Mouse (Mus musculus) stomach, postnatal 0 days (tissue): ENCODE results near the gene Art4. TPM values are rescaled to one million over a fixed set of nuclear protein-coding genes. Genes with fewer than 3 reads are reported as not detected.

ENCODE experiments used
- ATAC-seq: fragments of 200-750 bp; cut with Nextera tagmentation; 2 replicates; pipeline ENCODE4 v1.8.0; 2017; ENCODE audit not compliant: low FRiP score, low TSS enrichment
- DNase-seq: peaks from one replicate; pipeline ENCODE4 v3.0.0-alpha.2; 2016; ENCODE audit warnings: low spot score
- H3K27ac ChIP-seq: fragments of 300-500 bp; sonication (generic); replicated peaks from 2 replicates; pipeline ENCODE4 v1.5.1; 2014; ENCODE audit warnings: mild to moderate bottlenecking, control low read depth
- H3K27me3 ChIP-seq: fragments of 300-500 bp; sonication (generic); 2 replicates; pipeline ENCODE4 v1.6.1; 2014; ENCODE audit warnings: low read length; ENCODE audit not compliant: control insufficient read depth, insufficient read depth
- H3K36me3 ChIP-seq: fragments of 300-500 bp; sonication (generic); 2 replicates; pipeline ENCODE4 v1.6.1; 2014; ENCODE audit warnings: low read length, mixed read lengths; ENCODE audit not compliant: control insufficient read depth, insufficient read depth
- H3K4me1 ChIP-seq: fragments of 300-500 bp; sonication (generic); replicated peaks from 2 replicates; pipeline ENCODE4 v1.6.1; 2014; ENCODE audit warnings: antibody characterized with exemption; ENCODE audit not compliant: control insufficient read depth, insufficient read depth
- H3K4me2 ChIP-seq: fragments of 300-500 bp; sonication (generic); replicated peaks from 2 replicates; pipeline ENCODE4 v1.6.1; 2014; ENCODE audit warnings: low read depth, mild to moderate bottlenecking, control low read depth, moderate library complexity
- H3K4me3 ChIP-seq: fragments of 300-500 bp; sonication (generic); 2 replicates; pipeline ENCODE4 v1.5.1; 2014; ENCODE audit warnings: low read depth, low read length, control low read depth
- H3K9ac ChIP-seq: fragments of 300-500 bp; sonication (generic); 2 replicates; pipeline ENCODE4 v1.6.1; 2014; ENCODE audit warnings: mild to moderate bottlenecking, low read length, control low read depth, mixed read lengths
- H3K9me3 ChIP-seq: fragments of 300-500 bp; sonication (generic); 2 replicates; pipeline ENCODE4 v1.6.1; 2016; ENCODE audit warnings: low read length; ENCODE audit not compliant: control insufficient read depth
- CTCF ChIP-seq: IDR thresholded peaks from 2 replicates; pipeline ENCODE4 v1.5.1; 2016; ENCODE audit warnings: antibody characterized with exemption, low read depth, mild to moderate bottlenecking, moderate library complexity
- EP300 ChIP-seq: optimal IDR thresholded peaks from 2 replicates; pipeline ENCODE3; 2016; ENCODE audit warnings: antibody characterized with exemption
- WGBS: fragments of 180-500 bp; shearing (Covaris S2); extraction: QIAGEN DNeasy Blood & Tissue Kit; methylation state at CpG from one replicate; pipeline ENCODE4 v1.1.7; 2014; 5-methylcytosine and 5-hydroxymethylcytosine counted together
- polyA plus RNA-seq: library from polyadenylated mRNA; unstranded; fragments of >200 nt; fragmentation: Nextera tagmentation; extraction: Ambion mirVana; gene quantifications from 2 replicates; pipeline ENCODE4 v1.2.1, GENCODE M21; 2015

Gene Art4
- polyA plus RNA-seq, 1 experiment from 2014 or later: 3.2 TPM

GRCm38 (mm10) chr6:136901010-136901409 lies 43.5 kb upstream of the Art4 start:
- TF ChIP-seq EP300: no peak
- TF ChIP-seq CTCF: no peak
- Histone ChIP-seq H3K27me3 (no peaks in the 10 kb centered on the region), H3K9me3 (no peaks in the 10 kb centered on the region; the same call in 1 of the 2 replicates), H3K9ac (no peak overlapping the region), H3K4me1 (peaks cover 3% of the 10 kb centered on the region; the same call in 1 of the 2 replicates), H3K27ac (peak overlapping the region; percentile 49), H3K36me3 (no peaks in the 10 kb centered on the region), H3K4me2 (no peak overlapping the region), H3K4me3 (no peak overlapping the region)
- ATAC-seq (peak; percentile 70), DNase-seq (no peak)
- 48% methylated on average over 2 of the region's 2 CpGs for WGBS

GRCm38 (mm10) chr6:136900369-136901009 lies 43.0 kb upstream of the Art4 start:
- ATAC-seq (peak; percentile 87), DNase-seq (no peak)
- Histone ChIP-seq H3K36me3 (no peaks in the 10 kb centered on the region), H3K9ac (no peak overlapping the region), H3K9me3 (no peaks in the 10 kb centered on the region; the same call in 1 of the 2 replicates), H3K4me2 (no peak overlapping the region), H3K27ac (peak overlapping the region; percentile 67), H3K27me3 (no peaks in the 10 kb centered on the region), H3K4me3 (no peak overlapping the region), H3K4me1 (peaks cover 3% of the 10 kb centered on the region; the same call in 1 of the 2 replicates)
- no peak for TF ChIP-seq CTCF
- TF ChIP-seq EP300: no peak
- 20% methylated on average over 4 of the region's 4 CpGs for WGBS

DNA sequence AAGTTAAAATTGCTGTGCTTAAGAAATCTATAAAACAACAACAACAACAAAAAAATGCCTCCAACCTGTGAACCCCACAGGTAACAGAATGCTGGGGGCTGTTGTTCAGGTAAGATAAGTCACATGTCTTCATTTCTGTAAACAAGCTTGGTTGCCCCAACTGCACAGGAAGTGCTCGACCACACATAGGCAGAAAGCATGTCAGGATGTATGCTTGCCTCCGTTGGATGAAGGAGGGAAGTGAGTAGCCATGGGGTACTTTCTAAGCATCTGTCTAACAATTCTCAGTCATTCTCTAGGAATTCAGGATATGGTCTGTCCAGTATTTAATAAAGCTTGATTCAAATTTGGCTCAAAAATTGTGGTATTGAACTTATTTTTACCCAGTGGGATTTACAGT lies 41.4 kb upstream of the Art4 start:
- no peak for DNase-seq
- Histone ChIP-seq H3K9ac (no peak overlapping the region), H3K9me3 (no peaks in the 10 kb centered on the region; the same call in 1 of the 2 replicates), H3K36me3 (no peaks in the 10 kb centered on the region), H3K27me3 (no peaks in the 10 kb centered on the region), H3K4me1 (peaks cover 11% of the 10 kb centered on the region), H3K27ac (peak overlapping the region; percentile 76; the same call in 1 of the 2 replicates), H3K4me3 (no peak overlapping the region), H3K4me2 (no peak overlapping the region)
- no peak for ATAC-seq
- TF ChIP-seq CTCF (no peak), EP300 (no peak)
- whole genome bisulfite sequencing: 68% methylated on average over 2 of the region's 2 CpGs

- TF ChIP-seq EP300 (no peak), CTCF (no peak)
- Histone ChIP-seq H3K9me3 (no peaks in the 10 kb centered on the region; the same call in 1 of the 2 replicates), H3K27me3 (no peaks in the 10 kb centered on the region), H3K4me3 (no peak overlapping the region), H3K4me2 (no peak overlapping the region), H3K9ac (no peak overlapping the region), H3K4me1 (peaks cover 11% of the 10 kb centered on the region), H3K27ac (peak overlapping the region; percentile 76), H3K36me3 (no peaks in the 10 kb centered on the region)
- DNase-seq: no peak
- ATAC-seq: peak; percentile 46; the same call in 1 of the 2 replicates
- 23% methylated on average over 4 of the region's 4 CpGs for WGBS
Measured at GRCm38 (mm10) chr6:136898222-136898621, 40.7 kb upstream of the Art4 start.

DNA sequence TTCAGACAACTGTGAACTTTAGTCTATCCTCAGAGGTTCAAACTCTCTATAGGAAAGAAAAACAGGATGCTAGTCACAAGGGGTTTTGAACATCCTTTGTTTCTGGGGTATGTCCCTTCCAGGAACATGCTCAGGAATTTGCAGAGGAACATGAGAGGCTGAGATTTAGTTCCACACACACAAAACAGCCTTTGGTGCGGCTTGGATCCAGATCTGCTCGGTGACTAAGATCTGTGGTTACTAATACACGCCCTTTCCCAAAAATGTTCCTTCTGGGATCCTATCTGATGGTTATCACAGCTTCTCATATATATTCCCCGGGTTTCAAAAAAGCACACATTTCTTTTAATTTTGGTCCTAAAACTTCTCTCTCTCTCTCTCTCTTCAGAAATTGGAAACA lies 40.3 kb upstream of the Art4 start:
- H3K9me3 ChIP-seq: no peaks in the 10 kb centered on the region; the same call in 1 of the 2 replicates
- no peak overlapping the region for H3K4me3 ChIP-seq
- no peaks in the 10 kb centered on the region for H3K27me3 ChIP-seq
- H3K4me2 ChIP-seq: no peak overlapping the region
- no peak for TF ChIP-seq EP300
- TF ChIP-seq CTCF: no peak
- H3K4me1 ChIP-seq: peaks cover 11% of the 10 kb centered on the region
- peak overlapping the region; percentile 76 for H3K27ac ChIP-seq
- no peak overlapping the region for H3K9ac ChIP-seq
- WGBS: 31% methylated on average over 4 of the region's 4 CpGs
- DNase-seq: no peak
- ATAC-seq: no peak
- no peaks in the 10 kb centered on the region for H3K36me3 ChIP-seq

GRCm38 (mm10) chr6:136894532-136895339 lies 37.2 kb upstream of the Art4 start:
- H3K9ac ChIP-seq: no peak overlapping the region
- no peaks in the 10 kb centered on the region for H3K36me3 ChIP-seq
- H3K4me1 ChIP-seq: peaks cover 11% of the 10 kb centered on the region
- H3K4me3 ChIP-seq: no peak overlapping the region
- no peak overlapping the region for H3K4me2 ChIP-seq
- H3K27ac ChIP-seq: peak overlapping the region; percentile 8
- no peak for DNase-seq
- 16% methylated on average over 15 of the region's 15 CpGs for WGBS
- H3K9me3 ChIP-seq: no peaks in the 10 kb centered on the region; the same call in 1 of the 2 replicates
- ATAC-seq: peak; percentile 35; the same call in 1 of the 2 replicates
- TF ChIP-seq CTCF (no peak), EP300 (no peak)
- no peaks in the 10 kb centered on the region for H3K27me3 ChIP-seq
